ENCODE assay signal across 9 mouse cellular contexts in genomic region chr14:103694295-103694694, GRCm38 (mm10). TPM values are rescaled to one million over a fixed set of nuclear protein-coding genes. Genes with fewer than 3 reads are reported as not detected.
A peak's percentile ranks its signal among the peaks of the same experiment; 100 is the strongest.
DNase-seq lines count a peak whose midpoint lies in the region; ATAC-seq lines count a peak whose summit lies in the region.
"Had no signal": no experiment of that assay in that cellular context is flagged by ENCODE, and none has a peak within 500 bp of the region (broad histone marks: within the 10 kb centered on the region; RNA-seq: fewer than 3 reads in every experiment).

No protein-coding gene starts in this region.

- no peak overlapping the region for H3K27ac ChIP-seq in hindbrain, embryonic 10.5 days
- H3K27ac ChIP-seq in hindbrain, embryonic 12.5 days = no peak overlapping the region
- H3K27ac ChIP-seq in embryonic facial prominence, embryonic 14.5 days (replicated peaks; ENCODE audit: low read depth, low read length) = no peak overlapping the region
- no peak overlapping the region for H3K27ac ChIP-seq in midbrain, embryonic 10.5 days (replicated peaks)
- H3K27ac ChIP-seq: lung, embryonic 15.5 days had no signal

- no peaks in the 10 kb centered on the region for H3K27me3 ChIP-seq in hindbrain, embryonic 10.5 days (ENCODE audit: insufficient read depth, poor library complexity, severe bottlenecking)
- H3K27me3 ChIP-seq in hindbrain, embryonic 12.5 days = no peaks in the 10 kb centered on the region
- no peaks in the 10 kb centered on the region for H3K27me3 ChIP-seq in embryonic facial prominence, embryonic 14.5 days (replicated peaks; ENCODE audit: control insufficient read depth, insufficient read depth, low read length)
- no peaks in the 10 kb centered on the region for H3K27me3 ChIP-seq in midbrain, embryonic 10.5 days (ENCODE audit: low read depth, poor library complexity, severe bottlenecking)
- H3K27me3 ChIP-seq in splenic B cell, adult 2 months (ENCODE audit: control insufficient read depth, insufficient read depth, low read length, poor library complexity, severe bottlenecking) = no peaks in the 10 kb centered on the region
- H3K27me3 ChIP-seq: lung, embryonic 15.5 days had no signal

- H3K36me3 ChIP-seq in hindbrain, embryonic 10.5 days = peaks cover 53% of the 10 kb centered on the region
- H3K36me3 ChIP-seq in hindbrain, embryonic 12.5 days = peaks cover 28% of the 10 kb centered on the region
- no peaks in the 10 kb centered on the region for H3K36me3 ChIP-seq in embryonic facial prominence, embryonic 14.5 days (ENCODE audit: control insufficient read depth, insufficient read depth, low read length)
- H3K36me3 ChIP-seq in midbrain, embryonic 10.5 days = peaks cover 56% of the 10 kb centered on the region
- peaks cover 9% of the 10 kb centered on the region for H3K36me3 ChIP-seq in splenic B cell, adult 2 months (ENCODE audit: control insufficient read depth, insufficient read depth, low read length, poor library complexity, severe bottlenecking)
- H3K36me3 ChIP-seq: lung, embryonic 15.5 days had no signal

- no peaks in the 10 kb centered on the region for H3K4me1 ChIP-seq in hindbrain, embryonic 10.5 days (replicated peaks)
- H3K4me1 ChIP-seq in hindbrain, embryonic 12.5 days = no peaks in the 10 kb centered on the region
- H3K4me1 ChIP-seq in embryonic facial prominence, embryonic 14.5 days (ENCODE audit: control insufficient read depth, insufficient read depth, low read length) = no peaks in the 10 kb centered on the region
- no peaks in the 10 kb centered on the region for H3K4me1 ChIP-seq in midbrain, embryonic 10.5 days
- H3K4me1 ChIP-seq: lung, embryonic 15.5 days had no signal

- ATAC-seq in hindbrain, embryonic 12.5 days (ENCODE audit: low FRiP score) = no peak
- peak; percentile 92 for ATAC-seq in CD4-positive, CD25-positive, alpha-beta regulatory T cell, adult 4 months
- peak; percentile 18; the same call in 1 of the 2 replicates for ATAC-seq in embryonic facial prominence, embryonic 14.5 days (ENCODE audit: low read depth)

- no peak overlapping the region for H3K4me3 ChIP-seq in hindbrain, embryonic 10.5 days
- H3K4me3 ChIP-seq in hindbrain, embryonic 12.5 days = no peak overlapping the region
- H3K4me3 ChIP-seq in embryonic facial prominence, embryonic 14.5 days (ENCODE audit: low read depth, low read length) = no peak overlapping the region
- H3K4me3 ChIP-seq in midbrain, embryonic 10.5 days = no peak overlapping the region
- H3K4me3 ChIP-seq: lung, embryonic 15.5 days had no signal

- H3K9ac ChIP-seq in hindbrain, embryonic 12.5 days = no peak overlapping the region
- no peak overlapping the region for H3K9ac ChIP-seq in embryonic facial prominence, embryonic 14.5 days (ENCODE audit: low read depth, low read length)
- H3K9ac ChIP-seq: lung, embryonic 15.5 days had no signal

- H3K9me3 ChIP-seq in hindbrain, embryonic 10.5 days = no peaks in the 10 kb centered on the region
- H3K9me3 ChIP-seq in hindbrain, embryonic 12.5 days (replicated peaks) = no peaks in the 10 kb centered on the region
- H3K9me3 ChIP-seq in embryonic facial prominence, embryonic 14.5 days (ENCODE audit: control insufficient read depth, low read length) = no peaks in the 10 kb centered on the region
- no peaks in the 10 kb centered on the region for H3K9me3 ChIP-seq in midbrain, embryonic 10.5 days (replicated peaks)
- H3K9me3 ChIP-seq: lung, embryonic 15.5 days had no signal

- H3K4me2 ChIP-seq in hindbrain, embryonic 12.5 days (replicated peaks) = no peak overlapping the region
- no peak overlapping the region for H3K4me2 ChIP-seq in embryonic facial prominence, embryonic 14.5 days (ENCODE audit: low read depth, low read length)
- H3K4me2 ChIP-seq: lung, embryonic 15.5 days had no signal

- DNase-seq in hindbrain, embryonic 10.5 days (ENCODE audit: low spot score) = peak; percentile 48
- DNase-seq in adrenal gland, postnatal 36 days = peak; percentile 34 to 59
- peak; percentile 41 for DNase-seq in embryonic facial prominence, embryonic 14.5 days (ENCODE audit: low spot score)
- DNase-seq in kidney, adult 9 months = peak; percentile 71
- peak; percentile 51 for DNase-seq in midbrain, embryonic 10.5 days (ENCODE audit: low spot score)
- peak; percentile 79 for DNase-seq in splenic B cell, adult 2 months (ENCODE audit: low read depth, low spot score)

- 33% methylated on average over 1 of the region's 1 CpGs for WGBS in hindbrain, embryonic 10.5 days
- 31% methylated on average over 1 of the region's 1 CpGs for WGBS in hindbrain, embryonic 12.5 days
- WGBS in embryonic facial prominence, embryonic 14.5 days = 11% methylated on average over 1 of the region's 1 CpGs
- whole genome bisulfite sequencing in midbrain, embryonic 10.5 days = 47% methylated on average over 1 of the region's 1 CpGs

RNA-seq across cellular contexts. Expression of gene Slain1, which starts 44.3 kb away (rescaled TPM):
- 8.2 and 13.3 TPM in 2 replicates for polyA plus RNA-seq in hindbrain, embryonic 10.5 days (2016; fragmentation: Nextera tagmentation; extraction: Ambion mirVana)
- polyA plus RNA-seq in hindbrain, embryonic 12.5 days (2016; fragmentation: Nextera tagmentation; extraction: Ambion mirVana) = 19.9 and 22.8 TPM in 2 replicates
- 10 to 100 TPM; 10.2 to 20.0 TPM for polyA plus RNA-seq in CD4-positive, CD25-positive, alpha-beta regulatory T cell, adult 4 months (2017; shearing (Covaris generic))
- 1 to 10 TPM; 2.0 to 2.3 TPM for total RNA-seq in adrenal gland, postnatal 36 days (2021)
- 2.7 and 3.1 TPM in 2 replicates for polyA plus RNA-seq in embryonic facial prominence, embryonic 14.5 days (2014; fragmentation: Nextera tagmentation; extraction: Ambion mirVana)
- polyA plus RNA-seq in midbrain, embryonic 10.5 days (2016; fragmentation: Nextera tagmentation; extraction: Ambion mirVana) = 4.6 and 8.3 TPM in 2 replicates
